Mouse (Mus musculus): ENCODE data around the gene Hist1h2bc. TPM values are rescaled to one million over a fixed set of nuclear protein-coding genes. Genes with fewer than 3 reads are reported as not detected.

Hist1h2bc gene
- polyA plus RNA-seq, 1 experiment from 2014 or later = 35.6 TPM

- H3K36me3 ChIP-seq = no peaks in the 10 kb centered on the region
- peak; percentile 90 for ATAC-seq (ENCODE audit: insufficient number of reproducible peaks, insufficient read depth, low FRiP score, low TSS enrichment)
- no peaks in the 10 kb centered on the region for H3K9me3 ChIP-seq
- H3K4me3 ChIP-seq = peak overlapping the region; percentile 62
- H3K27me3 ChIP-seq = no peaks in the 10 kb centered on the region
- WGBS = under 1% methylated on average over 39 of the region's 39 CpGs
- peaks cover 9% of the 10 kb centered on the region; the same call in 1 of the 2 replicates for H3K4me1 ChIP-seq
- peak overlapping the region; percentile 83 for H3K9ac ChIP-seq
- peak overlapping the region; percentile 99 for H3K27ac ChIP-seq
- peak overlapping the region; percentile 92 for H3K4me2 ChIP-seq (replicated peaks)
Observed at GRCm38 (mm10) chr13:23739069-23739921, 55.3 kb downstream of the Hist1h2bc start.

GRCm38 (mm10) chr13:23739922-23740252 lies 55.9 kb downstream of the Hist1h2bc start:
- no peaks in the 10 kb centered on the region for H3K9me3 ChIP-seq
- peak overlapping the region; percentile 92 for H3K4me2 ChIP-seq (replicated peaks)
- ATAC-seq (ENCODE audit: insufficient number of reproducible peaks, insufficient read depth, low FRiP score, low TSS enrichment) = no peak
- no peaks in the 10 kb centered on the region for H3K36me3 ChIP-seq
- peak overlapping the region; percentile 99 for H3K27ac ChIP-seq
- no peaks in the 10 kb centered on the region for H3K27me3 ChIP-seq
- peak overlapping the region; percentile 62 for H3K4me3 ChIP-seq
- 1% methylated on average over 14 of the region's 14 CpGs for WGBS
- H3K9ac ChIP-seq = peak overlapping the region; percentile 83
- peaks cover 13% of the 10 kb centered on the region; the same call in 1 of the 2 replicates for H3K4me1 ChIP-seq

GRCm38 (mm10) chr13:23740256-23740840 lies 56.3 kb downstream of the Hist1h2bc start:
- no peak for ATAC-seq (ENCODE audit: insufficient number of reproducible peaks, insufficient read depth, low FRiP score, low TSS enrichment)
- 28% methylated on average over 13 of the region's 13 CpGs for WGBS
- Histone ChIP-seq H3K9ac (peak overlapping the region; percentile 83), H3K36me3 (no peaks in the 10 kb centered on the region), H3K27ac (peak overlapping the region; percentile 99), H3K9me3 (no peaks in the 10 kb centered on the region), H3K4me3 (peak overlapping the region; percentile 62), H3K27me3 (no peaks in the 10 kb centered on the region), H3K4me1 (peaks cover 13% of the 10 kb centered on the region; the same call in 1 of the 2 replicates), H3K4me2 (replicated peaks) (peak overlapping the region; percentile 92)

- peak overlapping the region; percentile 99 for H3K27ac ChIP-seq
- WGBS = 52% methylated on average over 5 of the region's 5 CpGs
- no peaks in the 10 kb centered on the region for H3K27me3 ChIP-seq
- peaks cover 13% of the 10 kb centered on the region; the same call in 1 of the 2 replicates for H3K4me1 ChIP-seq
- H3K9me3 ChIP-seq = no peaks in the 10 kb centered on the region
- ATAC-seq (ENCODE audit: insufficient number of reproducible peaks, insufficient read depth, low FRiP score, low TSS enrichment) = no peak
- peak overlapping the region; percentile 83 for H3K9ac ChIP-seq
- peak overlapping the region; percentile 62 for H3K4me3 ChIP-seq
- H3K4me2 ChIP-seq (replicated peaks) = peak overlapping the region; percentile 92
- no peaks in the 10 kb centered on the region for H3K36me3 ChIP-seq
Observed at GRCm38 (mm10) chr13:23740910-23741309, 56.9 kb downstream of the Hist1h2bc start.

- Histone ChIP-seq H3K9me3 (no peaks in the 10 kb centered on the region), H3K4me2 (replicated peaks) (no peak overlapping the region), H3K27me3 (no peaks in the 10 kb centered on the region), H3K27ac (0 out of 2 replicates have a peak overlapping the region, but pooled peaks have one; percentile 46), H3K4me1 (peaks cover 13% of the 10 kb centered on the region; the same call in 1 of the 2 replicates), H3K36me3 (no peaks in the 10 kb centered on the region), H3K4me3 (no peak overlapping the region), H3K9ac (no peak overlapping the region)
- ATAC-seq (ENCODE audit: insufficient number of reproducible peaks, insufficient read depth, low FRiP score, low TSS enrichment) = no peak
Observed at GRCm38 (mm10) chr13:23742007-23742406, 58.0 kb downstream of the Hist1h2bc start.

Small RNA genes within 50 kb of the gene (microRNA-seq; reads per million reads assigned to microRNA genes)
- gene Gm44350 = not detected

Other genes starting within 250 kb of the Hist1h2bc start
- 0.10 and 0.20 TPM in 2 replicates for gene Btn1a1, start 218.3 kb upstream of the Hist1h2bc start, polyA plus RNA-seq (2016; fragmentation: Nextera tagmentation; extraction: Ambion mirVana)
- gene Btn2a2, start 195.3 kb upstream of the Hist1h2bc start, polyA plus RNA-seq (2016; fragmentation: Nextera tagmentation; extraction: Ambion mirVana) = 1.6 TPM in 2 replicates
- gene Hist1h4h, start 153.1 kb upstream of the Hist1h2bc start, polyA plus RNA-seq (2016; fragmentation: Nextera tagmentation; extraction: Ambion mirVana) = 6.2 and 6.8 TPM in 2 replicates
- 10.7 and 15.5 TPM in 2 replicates for gene Hist1h2af, start 150.3 kb upstream of the Hist1h2bc start, polyA plus RNA-seq (2016; fragmentation: Nextera tagmentation; extraction: Ambion mirVana)
- gene Hist1h3g, start 148.8 kb upstream of the Hist1h2bc start, polyA plus RNA-seq (2016; fragmentation: Nextera tagmentation; extraction: Ambion mirVana) = 7.8 and 11.8 TPM in 2 replicates
- 1.3 and 1.5 TPM in 2 replicates for gene Hist1h2bh, start 140.8 kb upstream of the Hist1h2bc start, polyA plus RNA-seq (2016; fragmentation: Nextera tagmentation; extraction: Ambion mirVana)
- 1.3 and 2.3 TPM in 2 replicates for gene Hist1h3f, start 140.1 kb upstream of the Hist1h2bc start, polyA plus RNA-seq (2016; fragmentation: Nextera tagmentation; extraction: Ambion mirVana)
- gene Hist1h4f, start 132.6 kb upstream of the Hist1h2bc start, polyA plus RNA-seq (2016; fragmentation: Nextera tagmentation; extraction: Ambion mirVana) = 2.1 and 2.4 TPM in 2 replicates
- gene Hist1h1d, start 130.9 kb upstream of the Hist1h2bc start, polyA plus RNA-seq (2016; fragmentation: Nextera tagmentation; extraction: Ambion mirVana) = 0.64 and 0.75 TPM in 2 replicates
- gene Hist1h3e, start 121.8 kb upstream of the Hist1h2bc start, polyA plus RNA-seq (2016; fragmentation: Nextera tagmentation; extraction: Ambion mirVana) = 9.5 and 9.6 TPM in 2 replicates
- 139 and 153 TPM in 2 replicates for gene Hist1h2ae, start 113.0 kb upstream of the Hist1h2bc start, polyA plus RNA-seq (2016; fragmentation: Nextera tagmentation; extraction: Ambion mirVana)
- gene Hist1h2bg, start 112.8 kb upstream of the Hist1h2bc start, polyA plus RNA-seq (2016; fragmentation: Nextera tagmentation; extraction: Ambion mirVana) = 11.4 and 15.7 TPM in 2 replicates
- gene Hist1h2bf, start 110.0 kb upstream of the Hist1h2bc start, polyA plus RNA-seq (2016; fragmentation: Nextera tagmentation; extraction: Ambion mirVana) = 10.7 and 11.9 TPM in 2 replicates
- gene Hist1h2ad, start 109.8 kb upstream of the Hist1h2bc start, polyA plus RNA-seq (2016; fragmentation: Nextera tagmentation; extraction: Ambion mirVana) = 2.0 and 3.6 TPM in 2 replicates
- 5.5 and 7.0 TPM in 2 replicates for gene Hist1h3d, start 108.4 kb upstream of the Hist1h2bc start, polyA plus RNA-seq (2016; fragmentation: Nextera tagmentation; extraction: Ambion mirVana)
- gene Hist1h4d, start 102.6 kb upstream of the Hist1h2bc start, polyA plus RNA-seq (2016; fragmentation: Nextera tagmentation; extraction: Ambion mirVana) = 123 and 126 TPM in 2 replicates
- 3.3 and 3.6 TPM in 2 replicates for gene Hist1h2be, start 63.1 kb upstream of the Hist1h2bc start, polyA plus RNA-seq (2016; fragmentation: Nextera tagmentation; extraction: Ambion mirVana)
- gene Hist1h1e, start 61.6 kb upstream of the Hist1h2bc start, polyA plus RNA-seq (2016; fragmentation: Nextera tagmentation; extraction: Ambion mirVana) = 22.6 and 24.2 TPM in 2 replicates
- gene Hist1h2ac, start 251 bp upstream of the Hist1h2bc start, polyA plus RNA-seq (2016; fragmentation: Nextera tagmentation; extraction: Ambion mirVana) = 1.3 TPM in 2 replicates
- 0.24 and 0.25 TPM in 2 replicates for gene Hist1h1t, start 11.6 kb downstream of the Hist1h2bc start, polyA plus RNA-seq (2016; fragmentation: Nextera tagmentation; extraction: Ambion mirVana)
- gene Hist1h4c, start 14.3 kb downstream of the Hist1h2bc start, polyA plus RNA-seq (2016; fragmentation: Nextera tagmentation; extraction: Ambion mirVana) = 10.5 and 13.6 TPM in 2 replicates
- gene Hfe, start 26.7 kb downstream of the Hist1h2bc start, polyA plus RNA-seq (2016; fragmentation: Nextera tagmentation; extraction: Ambion mirVana) = 3.2 and 3.5 TPM in 2 replicates
- 20.5 and 22.8 TPM in 2 replicates for gene Hist1h1c, start 54.6 kb downstream of the Hist1h2bc start, polyA plus RNA-seq (2016; fragmentation: Nextera tagmentation; extraction: Ambion mirVana)
- gene Hist1h3c, start 61.4 kb downstream of the Hist1h2bc start, polyA plus RNA-seq (2016; fragmentation: Nextera tagmentation; extraction: Ambion mirVana) = 19.2 and 19.3 TPM in 2 replicates
- 3.6 and 5.0 TPM in 2 replicates for gene Hist1h2bb, start 62.5 kb downstream of the Hist1h2bc start, polyA plus RNA-seq (2016; fragmentation: Nextera tagmentation; extraction: Ambion mirVana)
- 58.7 and 62.9 TPM in 2 replicates for gene Hist1h2ab, start 66.9 kb downstream of the Hist1h2bc start, polyA plus RNA-seq (2016; fragmentation: Nextera tagmentation; extraction: Ambion mirVana)
- 14.0 and 23.7 TPM in 2 replicates for gene Hist1h3b, start 68.1 kb downstream of the Hist1h2bc start, polyA plus RNA-seq (2016; fragmentation: Nextera tagmentation; extraction: Ambion mirVana)
- gene Hist1h4b, start 72.8 kb downstream of the Hist1h2bc start, polyA plus RNA-seq (2016; fragmentation: Nextera tagmentation; extraction: Ambion mirVana) = 9.4 and 11.5 TPM in 2 replicates
- 1.1 and 1.2 TPM in 2 replicates for gene Hist1h4a, start 77.0 kb downstream of the Hist1h2bc start, polyA plus RNA-seq (2016; fragmentation: Nextera tagmentation; extraction: Ambion mirVana)
- gene Hist1h3a, start 78.2 kb downstream of the Hist1h2bc start, polyA plus RNA-seq (2016; fragmentation: Nextera tagmentation; extraction: Ambion mirVana) = 7.8 and 9.6 TPM in 2 replicates
- 4.0 and 5.8 TPM in 2 replicates for gene Hist1h1a, start 79.5 kb downstream of the Hist1h2bc start, polyA plus RNA-seq (2016; fragmentation: Nextera tagmentation; extraction: Ambion mirVana)
- 0.10 TPM in 1 of 2 replicates, not detected in the other for gene Trim38, start 85.7 kb downstream of the Hist1h2bc start, polyA plus RNA-seq (2016; fragmentation: Nextera tagmentation; extraction: Ambion mirVana)
- gene Slc17a2, start 122.8 kb downstream of the Hist1h2bc start, polyA plus RNA-seq (2016; fragmentation: Nextera tagmentation; extraction: Ambion mirVana) = not detected in 2 replicates
- not detected in 2 replicates for gene Slc17a3, start 155.2 kb downstream of the Hist1h2bc start, polyA plus RNA-seq (2016; fragmentation: Nextera tagmentation; extraction: Ambion mirVana)
- not detected in 2 replicates for gene Slc17a1, start 183.6 kb downstream of the Hist1h2bc start, polyA plus RNA-seq (2016; fragmentation: Nextera tagmentation; extraction: Ambion mirVana)
- not detected in 2 replicates for gene Slc17a4, start 230.8 kb downstream of the Hist1h2bc start, polyA plus RNA-seq (2016; fragmentation: Nextera tagmentation; extraction: Ambion mirVana)
- gene Hist1h2ba, start 250.0 kb downstream of the Hist1h2bc start, polyA plus RNA-seq (2016; fragmentation: Nextera tagmentation; extraction: Ambion mirVana) = not detected in 2 replicates